Mouse (Mus musculus) left cerebral cortex, adult 9 months (tissue): ENCODE results near the gene Rps29.

Experiments
- DNase-seq, 2 experiments: peaks; one replicate each; pipeline ENCODE4 v3.0.0; 2022; ENCODE audit warnings: low spot score in 2 of 2

Rps29 gene

DNA sequence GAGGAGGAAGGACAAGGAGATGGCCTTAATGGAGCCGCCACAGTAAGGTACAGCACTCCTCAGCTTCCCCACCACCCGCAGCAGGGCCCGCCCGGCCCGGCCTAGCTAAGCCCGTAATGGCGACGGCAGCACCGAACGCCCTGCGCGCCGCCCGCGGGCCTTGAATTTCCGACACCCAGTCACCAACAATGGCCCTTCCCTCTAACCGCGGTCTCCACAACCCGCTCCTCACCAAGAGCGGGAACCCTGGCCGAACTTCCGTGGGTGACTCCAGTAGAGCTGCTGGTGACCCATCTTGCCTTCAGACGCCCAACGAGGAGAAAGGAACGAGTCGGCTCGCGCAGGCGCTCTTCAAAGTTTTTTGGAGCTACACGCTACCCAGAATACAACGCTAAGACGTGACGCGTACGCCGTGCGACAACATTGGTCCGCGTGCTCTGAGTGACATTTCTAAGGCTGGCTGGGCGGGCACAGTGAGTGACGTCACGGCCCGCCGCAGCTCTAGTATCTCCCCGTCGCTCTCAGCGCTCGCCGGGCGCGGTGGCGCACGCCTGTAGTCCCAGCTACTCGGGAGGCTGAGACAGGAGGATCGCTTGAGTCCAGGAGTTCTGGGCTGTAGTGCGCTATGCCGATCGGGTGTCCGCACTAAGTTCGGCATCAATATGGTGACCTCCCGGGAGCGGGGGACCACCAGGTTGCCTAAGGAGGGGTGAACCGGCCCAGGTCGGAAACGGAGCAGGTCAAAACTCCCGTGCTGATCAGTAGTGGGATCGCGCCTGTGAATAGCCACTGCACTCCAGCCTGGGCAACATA, at the start of gene Rps29:
Gene Rps29, minus strand, starts transcription at position 422 of the 813 bp plus-strand sequence.
- peak; percentile 97 to 99 for DNase-seq

DNA sequence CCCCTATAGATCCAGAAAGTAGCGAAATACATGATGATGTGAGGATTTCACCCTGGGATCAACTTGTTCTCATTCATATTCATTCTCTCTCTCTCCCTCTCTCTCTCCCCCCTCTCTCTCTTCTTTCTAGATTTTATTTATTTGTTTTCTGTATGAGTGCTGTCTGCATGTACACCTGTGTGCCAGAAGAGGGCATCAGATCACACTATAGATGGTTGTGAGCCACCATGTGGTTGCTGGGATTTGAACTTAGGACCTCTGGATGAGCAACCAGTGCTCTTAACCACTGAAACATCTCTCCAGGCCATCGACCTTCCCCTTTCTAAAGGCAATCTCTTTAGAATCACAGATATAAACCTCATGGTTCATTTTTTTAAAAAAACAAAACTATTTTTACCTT, 49.5 kb upstream of the Rps29 start:
- DNase-seq, result no peak

GRCm38 (mm10) chr12:69207926-69208325, 48.9 kb upstream of the Rps29 start:
- DNase-seq, result no peak

DNA sequence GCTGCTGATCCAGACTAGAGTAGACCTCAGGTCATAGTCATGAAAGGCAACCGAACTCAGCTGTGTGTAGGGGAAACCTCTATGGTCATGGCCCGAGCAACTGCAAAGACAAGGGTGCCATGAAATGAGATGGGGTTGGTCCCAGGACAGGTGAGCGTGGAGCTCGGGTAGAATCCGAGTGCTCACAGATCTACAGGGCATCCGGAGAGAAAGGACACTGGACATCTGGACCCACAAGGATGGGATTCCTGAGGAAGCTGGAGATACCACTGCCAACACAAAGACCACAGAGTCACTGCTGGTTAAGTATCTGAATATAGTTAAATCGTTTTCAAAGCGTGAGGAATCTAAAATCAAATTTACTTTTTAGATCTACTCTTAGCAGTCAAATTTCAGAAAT, 48.4 kb upstream of the Rps29 start:
- DNase-seq, result no peak

GRCm38 (mm10) chr12:69204052-69204833, 45.3 kb upstream of the Rps29 start, which contains the start of gene Gm49384:
Gm49384 (minus strand) TSS chr12:69204267.
- no peak for DNase-seq

DNA sequence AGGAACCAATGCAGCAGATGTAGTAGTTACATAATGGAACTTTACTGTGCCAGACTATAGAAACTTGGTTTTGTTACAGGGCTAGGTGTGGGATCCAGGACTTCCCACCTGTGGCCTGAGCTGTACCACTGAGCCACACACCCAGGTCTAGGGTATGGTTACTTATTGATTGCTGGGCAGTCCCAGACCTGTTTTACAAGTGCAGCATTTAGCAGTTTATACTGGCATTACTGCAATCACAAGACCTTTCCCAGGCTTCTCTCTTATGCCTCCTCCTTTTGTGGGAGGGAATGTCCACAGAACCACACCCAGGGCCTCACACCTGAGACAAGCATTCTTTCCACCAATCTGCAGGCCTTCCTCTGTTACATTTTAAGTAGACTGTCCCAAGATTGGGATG, 40.0 kb upstream of the Rps29 start:
- no peak for DNase-seq

GRCm38 (mm10) chr12:69198164-69198535, 39.2 kb upstream of the Rps29 start, which contains the start of gene Dnaaf2:
Dnaaf2 (minus strand) TSS chr12:69198429.
- peak in 1 of 2 experiments; percentile 69 for DNase-seq

DNA sequence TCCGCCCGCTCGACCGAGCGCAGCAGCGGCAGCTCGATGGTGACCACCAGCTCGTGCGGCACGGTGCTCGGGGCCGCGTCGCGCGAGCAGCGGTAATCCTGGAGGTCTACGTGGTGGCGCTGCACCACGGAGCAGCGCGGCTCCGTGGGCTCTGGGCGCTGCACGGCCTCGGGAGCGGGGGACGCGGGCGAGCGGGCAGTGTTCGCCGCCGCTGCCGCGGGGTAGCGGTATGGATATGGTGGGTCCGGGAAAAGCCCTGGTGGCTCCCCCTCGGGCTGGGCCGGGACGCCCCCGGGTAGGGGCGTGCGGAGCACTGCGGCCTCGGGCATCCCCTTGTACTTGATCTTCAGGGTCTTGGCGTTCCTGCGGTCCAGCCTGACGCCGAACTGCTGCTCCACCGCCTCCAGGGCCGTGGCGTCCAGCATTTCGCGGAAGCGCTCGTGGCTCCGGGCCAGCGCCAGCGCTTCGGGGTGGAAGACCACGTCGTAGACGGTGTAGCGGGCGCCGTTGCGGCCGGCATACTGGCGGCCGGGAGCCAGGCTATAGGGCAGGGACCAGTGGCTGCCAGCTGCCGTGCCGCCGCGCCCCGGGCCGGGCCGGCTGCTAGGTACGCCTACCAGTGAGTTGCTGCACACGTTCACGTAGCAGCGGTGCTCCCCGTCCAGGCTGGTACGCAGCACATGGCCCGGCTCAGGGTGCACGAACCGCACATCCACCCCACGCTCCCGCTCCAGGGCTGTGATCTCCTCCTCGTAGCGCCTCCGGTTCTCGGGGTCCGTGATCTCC, 38.6 kb upstream of the Rps29 start:
- no peak for DNase-seq

GRCm38 (mm10) chr12:69196444-69197377, 37.7 kb upstream of the Rps29 start, which contains the start of gene Gm49383:
Gm49383 (minus strand) TSS chr12:69197104.
- peak in 1 of 2 experiments; percentile 63 for DNase-seq

GRCm38 (mm10) chr12:69192637-69193036, 33.7 kb upstream of the Rps29 start:
- no peak for DNase-seq

DNA sequence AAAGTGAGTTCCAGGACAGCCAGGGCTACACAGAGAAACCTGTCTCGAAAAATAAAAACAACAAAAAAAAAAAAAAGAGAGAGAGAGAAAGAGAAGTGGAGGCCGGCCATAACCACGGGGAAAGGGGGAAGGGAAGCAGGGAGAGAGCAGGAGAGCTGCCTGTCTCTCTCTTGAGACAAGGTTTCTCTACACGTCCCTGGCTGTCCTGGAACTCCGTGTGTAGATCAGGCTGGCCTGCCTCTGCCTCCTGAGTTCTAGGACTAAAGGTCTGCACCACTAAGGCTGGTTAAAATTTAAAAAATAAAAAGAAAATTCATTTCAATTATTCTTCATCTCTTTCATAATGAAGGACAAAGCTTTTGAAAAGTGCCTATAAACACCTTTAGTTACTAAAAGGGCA, 32.4 kb upstream of the Rps29 start:
- no peak for DNase-seq

GRCm38 (mm10) chr12:69190522-69190921, 31.5 kb upstream of the Rps29 start:
- DNase-seq, result no peak

GRCm38 (mm10) chr12:69190074-69190473, 31.1 kb upstream of the Rps29 start:
- DNase-seq, result no peak

GRCm38 (mm10) chr12:69186811-69187471, 28.0 kb upstream of the Rps29 start:
- DNase-seq, result no peak

GRCm38 (mm10) chr12:69185371-69185770, 26.4 kb upstream of the Rps29 start:
- DNase-seq, result no peak

DNA sequence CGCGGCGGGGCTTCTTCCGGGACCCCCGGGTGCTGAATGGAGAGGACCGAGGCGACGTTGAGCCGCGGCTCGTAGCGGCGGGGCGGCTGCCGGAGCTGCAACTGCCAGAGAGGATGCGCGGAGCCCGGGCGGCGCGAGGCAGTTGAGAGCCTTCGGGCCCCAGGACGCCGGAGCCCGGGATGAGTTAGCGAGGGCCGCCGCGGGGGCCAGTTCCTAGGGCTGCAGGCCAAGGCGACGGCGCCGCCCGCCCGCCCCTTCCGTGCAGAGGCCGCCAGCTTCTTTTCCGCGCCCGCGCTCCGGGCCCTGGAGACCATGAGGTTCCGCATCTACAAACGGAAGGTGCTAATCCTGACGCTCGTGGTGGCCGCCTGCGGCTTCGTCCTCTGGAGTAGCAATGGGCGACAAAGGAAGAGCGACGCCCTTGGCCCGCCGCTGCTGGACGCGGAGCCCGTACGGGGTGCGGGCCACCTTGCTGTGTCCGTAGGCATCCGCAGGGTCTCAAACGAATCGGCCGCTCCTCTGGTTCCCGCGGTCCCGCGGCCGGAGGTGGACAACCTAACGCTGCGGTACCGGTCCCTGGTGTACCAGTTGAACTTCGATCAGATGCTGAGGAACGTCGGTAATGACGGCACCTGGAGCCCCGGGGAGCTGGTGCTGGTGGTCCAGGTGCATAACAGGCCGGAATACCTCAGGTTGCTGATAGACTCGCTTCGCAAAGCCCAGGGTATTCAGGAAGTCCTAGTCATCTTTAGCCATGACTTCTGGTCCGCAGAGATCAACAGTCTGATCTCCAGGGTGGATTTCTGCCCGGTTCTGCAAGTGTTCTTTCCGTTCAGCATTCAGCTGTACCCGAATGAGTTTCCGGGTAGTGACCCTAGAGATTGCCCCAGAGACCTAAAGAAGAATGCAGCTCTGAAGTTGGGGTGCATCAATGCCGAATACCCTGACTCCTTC, 25.6 kb upstream of the Rps29 start:
- peak in 1 of 2 experiments; percentile 46 for DNase-seq

DNA sequence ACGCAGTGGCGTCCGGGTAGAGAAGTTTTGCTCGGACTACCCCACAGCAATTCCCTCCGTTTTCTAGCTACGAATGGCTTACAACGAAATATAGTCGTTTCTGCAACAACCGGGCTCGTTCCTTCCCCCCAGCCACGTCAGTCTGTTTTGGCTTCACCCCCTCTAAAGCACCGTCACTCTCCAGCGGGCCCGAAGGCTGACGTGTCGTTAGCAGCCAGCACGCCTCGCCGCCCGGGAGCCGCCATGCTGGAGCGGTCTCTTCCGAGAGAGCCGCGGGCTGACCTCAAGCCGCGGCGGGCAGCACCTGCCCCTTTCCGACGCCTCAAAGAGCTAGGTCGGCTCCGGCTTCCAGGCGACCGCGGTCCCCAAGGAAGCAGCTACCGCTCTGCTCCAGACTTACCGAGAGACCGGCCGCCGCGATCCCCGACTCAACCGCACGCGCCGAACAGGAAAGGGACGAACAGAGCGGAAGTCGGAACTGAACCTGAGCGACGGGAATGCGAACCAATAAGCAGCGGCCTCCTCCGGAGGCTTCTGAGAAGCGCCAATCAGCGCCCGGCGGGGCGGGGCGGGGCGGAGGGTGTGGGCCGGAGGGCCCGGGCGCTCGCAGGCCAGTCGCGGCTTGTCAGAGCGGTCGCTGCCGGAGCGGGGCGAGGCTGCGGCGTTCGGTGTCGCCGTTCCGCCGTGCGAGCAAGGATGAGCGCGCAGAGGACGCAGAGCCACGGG, 24.8 kb upstream of the Rps29 start, which contains the start of the genes Rpl36al and Mgat2:
Gene Rpl36al, minus strand, starts transcription at position 501 of the 726 bp plus-strand sequence.
Gene Mgat2, plus strand, starts transcription at position 575 of the 726 bp plus-strand sequence.
- peak; percentile 92 to 98 for DNase-seq

DNA sequence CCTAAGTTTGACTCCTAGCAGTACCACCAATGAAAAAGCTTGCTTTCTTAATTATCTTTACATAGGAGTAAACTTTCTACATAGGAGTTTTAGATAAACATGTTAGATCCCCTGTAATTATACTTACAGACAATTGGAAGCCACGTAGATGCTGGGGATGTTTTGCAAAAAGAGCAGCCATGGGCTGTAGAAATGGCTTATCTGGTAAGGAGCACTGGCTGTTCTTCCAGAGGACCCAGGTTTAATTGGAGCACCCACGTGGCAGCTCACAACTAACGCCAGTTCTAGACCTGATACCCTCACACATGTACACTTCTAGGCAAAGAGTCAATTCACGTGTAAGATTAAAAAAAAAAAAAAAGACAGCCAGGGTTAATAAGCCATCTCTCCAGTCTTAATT, 22.8 kb upstream of the Rps29 start:
- no peak for DNase-seq
